Mouse (Mus musculus): Measurements from ENCODE around the gene Snrpa.

DNA sequence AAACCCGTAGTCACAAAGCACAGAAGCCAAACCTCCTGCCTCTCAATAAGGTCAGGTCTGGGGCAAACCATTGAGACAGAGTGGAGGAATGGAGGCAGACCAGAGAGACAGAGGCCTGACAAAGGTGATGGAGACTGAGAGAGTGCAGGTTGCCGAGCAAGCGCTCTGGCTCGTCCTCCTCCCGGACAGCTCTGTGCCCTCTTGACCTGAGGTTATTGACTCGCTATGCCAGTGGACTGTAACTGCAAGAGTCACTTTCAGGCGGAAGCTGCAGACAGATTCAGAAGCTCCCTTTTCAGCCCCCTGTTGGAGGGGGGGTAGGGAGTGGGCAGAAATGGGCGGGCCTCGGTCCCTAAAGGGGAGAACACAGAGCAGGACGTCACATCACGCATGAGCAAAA is 23.9 kb upstream of the Snrpa start:
- TF ChIP-seq GATA1 (IDR thresholded peaks at IDR 0.05; ENCODE audit: low read length) (no peak), TAL1 (IDR thresholded peaks at IDR 0.05; ENCODE audit: low read length) (no peak)
